Mouse (Mus musculus) forebrain, embryonic 11.5 days (tissue): Measurements from ENCODE around the gene Phyhipl. TPM values are rescaled to one million over a fixed set of nuclear protein-coding genes. Genes with fewer than 3 reads are reported as not detected.

ENCODE experiments used
- ATAC-seq: fragments of 200-750 bp; cut with Nextera tagmentation; replicated peaks from 2 replicates; pipeline ENCODE4 v1.8.0; 2017; ENCODE audit warnings: moderate TSS enrichment; ENCODE audit not compliant: low FRiP score
- DNase-seq: peaks from one replicate; pipeline ENCODE4 v3.0.0-alpha.2; 2017; ENCODE audit warnings: low spot score
- H3K27ac ChIP-seq: fragments of 300-500 bp; sonication (generic); 2 replicates; pipeline ENCODE4 v1.5.1; 2014; ENCODE audit warnings: low read depth, low read length
- H3K27me3 ChIP-seq: fragments of 300-500 bp; sonication (generic); 2 replicates; pipeline ENCODE4 v1.6.1; 2014; ENCODE audit warnings: mild to moderate bottlenecking, low read length, mixed read lengths; ENCODE audit not compliant: control insufficient read depth, insufficient read depth
- H3K36me3 ChIP-seq: fragments of 300-500 bp; sonication (generic); 2 replicates; pipeline ENCODE4 v1.6.1; 2014; ENCODE audit warnings: mild to moderate bottlenecking, low read length, moderate library complexity, mixed read lengths; ENCODE audit not compliant: control insufficient read depth, insufficient read depth
- H3K4me1 ChIP-seq: fragments of 300-500 bp; sonication (generic); replicated peaks from 2 replicates; pipeline ENCODE4 v1.6.1; 2014; ENCODE audit warnings: low read length, mixed read lengths; ENCODE audit not compliant: control insufficient read depth, insufficient read depth
- H3K4me2 ChIP-seq: fragments of 300-500 bp; sonication (generic); 2 replicates; pipeline ENCODE4 v1.6.1; 2014; ENCODE audit warnings: low read depth, mild to moderate bottlenecking, low read length, moderate library complexity, mixed read lengths; ENCODE audit not compliant: severe bottlenecking
- H3K4me3 ChIP-seq: fragments of 300-500 bp; sonication (generic); 2 replicates; pipeline ENCODE4 v1.5.1; 2014; ENCODE audit warnings: low read depth, low read length
- H3K9ac ChIP-seq: fragments of 300-500 bp; sonication (generic); 2 replicates; pipeline ENCODE4 v1.6.1; 2014; ENCODE audit warnings: low read length
- H3K9me3 ChIP-seq: fragments of 300-500 bp; sonication (generic); 2 replicates; pipeline ENCODE4 v1.6.1; 2016; ENCODE audit warnings: low read length, mixed read lengths; ENCODE audit not compliant: control insufficient read depth
- WGBS: fragments of 180-500 bp; shearing (Covaris S2); extraction: QIAGEN DNeasy Blood & Tissue Kit; methylation state at CpG from one replicate; pipeline ENCODE4 v1.1.7; 2014; 5-methylcytosine and 5-hydroxymethylcytosine counted together
- polyA plus RNA-seq: library from polyadenylated mRNA; unstranded; fragments of >200 nt; fragmentation: Nextera tagmentation; extraction: Ambion mirVana; gene quantifications from 2 replicates; pipeline ENCODE4 v1.2.1, GENCODE M21; 2014

Gene Phyhipl
- polyA plus RNA-seq, 1 experiment from 2014 or later: 34.5 TPM

DNA sequence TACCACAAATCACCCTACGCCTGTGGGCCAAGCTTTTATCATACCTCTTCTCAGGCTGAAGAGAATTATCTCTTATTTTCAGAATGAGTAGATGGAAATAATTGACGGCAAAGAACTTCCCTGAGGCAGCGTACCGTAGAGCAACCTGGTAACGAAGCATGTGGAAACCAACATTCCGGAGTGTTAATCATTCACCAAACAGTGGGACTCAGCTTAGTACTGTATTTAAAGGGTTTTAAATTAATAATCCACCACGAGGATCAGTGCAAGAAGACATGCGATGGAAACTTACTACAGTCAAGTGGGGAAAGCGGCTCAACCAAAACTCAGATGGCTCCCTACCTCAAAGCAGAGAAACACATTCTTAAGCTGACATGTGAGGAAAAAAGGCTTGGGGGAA is 12.6 kb downstream of the Phyhipl start:
- Histone ChIP-seq H3K9ac (no peak overlapping the region), H3K4me1 (no peaks in the 10 kb centered on the region; the same call in 1 of the 2 replicates), H3K4me3 (no peak overlapping the region), H3K9me3 (no peaks in the 10 kb centered on the region), H3K27ac (no peak overlapping the region), H3K4me2 (no peak overlapping the region), H3K36me3 (no peaks in the 10 kb centered on the region), H3K27me3 (no peaks in the 10 kb centered on the region)
- no peak for ATAC-seq
- DNase-seq: no peak
- WGBS: 79% methylated on average over 9 of the region's 9 CpGs

DNA sequence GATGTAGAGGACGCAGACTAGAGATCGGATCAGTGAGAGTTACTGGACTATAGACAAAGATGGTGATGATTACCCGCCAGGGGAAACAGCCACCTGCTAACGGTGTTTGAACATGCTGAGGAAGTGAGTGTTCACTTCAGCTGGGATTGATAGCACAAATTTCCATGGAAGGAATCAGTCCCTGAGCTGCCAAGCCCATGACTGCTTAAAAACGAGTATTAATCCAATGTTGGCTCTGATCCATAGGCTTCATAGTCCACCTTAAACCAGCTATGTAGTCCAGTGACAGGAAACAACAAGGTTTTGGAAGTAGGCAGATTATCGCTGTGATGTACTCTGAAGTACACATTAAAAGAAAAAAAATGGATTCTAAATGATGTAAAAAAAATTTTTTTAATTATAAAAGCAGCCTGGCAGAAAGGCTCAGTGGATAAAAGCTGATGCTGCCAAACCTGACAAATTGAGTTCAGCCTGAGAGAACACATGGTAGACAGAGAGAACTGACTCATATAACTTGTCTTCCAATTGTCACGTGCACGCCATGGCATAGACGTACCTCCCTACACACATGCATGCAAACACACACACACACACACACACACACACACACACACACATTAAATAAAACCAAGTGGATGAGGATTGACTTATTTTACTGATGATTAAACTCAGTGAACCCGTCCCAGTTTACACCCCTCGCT is 14.7 kb downstream of the Phyhipl start:
- Histone ChIP-seq H3K9ac (no peak overlapping the region), H3K4me3 (no peak overlapping the region), H3K27me3 (no peaks in the 10 kb centered on the region), H3K4me1 (no peaks in the 10 kb centered on the region; the same call in 1 of the 2 replicates), H3K4me2 (no peak overlapping the region), H3K36me3 (no peaks in the 10 kb centered on the region), H3K9me3 (no peaks in the 10 kb centered on the region), H3K27ac (no peak overlapping the region)
- 90% methylated on average over 11 of the region's 11 CpGs for WGBS
- DNase-seq (no peak), ATAC-seq (no peak)

- no peak for DNase-seq
- Histone ChIP-seq H3K4me2 (no peak overlapping the region), H3K4me1 (no peaks in the 10 kb centered on the region; the same call in 1 of the 2 replicates), H3K27ac (no peak overlapping the region), H3K9me3 (no peaks in the 10 kb centered on the region), H3K4me3 (no peak overlapping the region), H3K9ac (no peak overlapping the region), H3K36me3 (no peaks in the 10 kb centered on the region), H3K27me3 (no peaks in the 10 kb centered on the region)
- peak; percentile 74 for ATAC-seq
- WGBS: 49% methylated on average over 17 of the region's 17 CpGs
Measured at GRCm38 (mm10) chr10:70640075-70640737, 15.6 kb downstream of the Phyhipl start.

GRCm38 (mm10) chr10:70637640-70638328 is 18.0 kb downstream of the Phyhipl start:
- H3K4me3 ChIP-seq: no peak overlapping the region
- no peak overlapping the region for H3K27ac ChIP-seq
- no peak overlapping the region for H3K4me2 ChIP-seq
- H3K4me1 ChIP-seq: no peaks in the 10 kb centered on the region; the same call in 1 of the 2 replicates
- ATAC-seq (peak; percentile 35; the same call in 1 of the 2 replicates), DNase-seq (no peak)
- H3K9me3 ChIP-seq: no peaks in the 10 kb centered on the region
- 51% methylated on average over 12 of the region's 12 CpGs for WGBS
- H3K9ac ChIP-seq: no peak overlapping the region
- H3K36me3 ChIP-seq: no peaks in the 10 kb centered on the region
- H3K27me3 ChIP-seq: no peaks in the 10 kb centered on the region

DNA sequence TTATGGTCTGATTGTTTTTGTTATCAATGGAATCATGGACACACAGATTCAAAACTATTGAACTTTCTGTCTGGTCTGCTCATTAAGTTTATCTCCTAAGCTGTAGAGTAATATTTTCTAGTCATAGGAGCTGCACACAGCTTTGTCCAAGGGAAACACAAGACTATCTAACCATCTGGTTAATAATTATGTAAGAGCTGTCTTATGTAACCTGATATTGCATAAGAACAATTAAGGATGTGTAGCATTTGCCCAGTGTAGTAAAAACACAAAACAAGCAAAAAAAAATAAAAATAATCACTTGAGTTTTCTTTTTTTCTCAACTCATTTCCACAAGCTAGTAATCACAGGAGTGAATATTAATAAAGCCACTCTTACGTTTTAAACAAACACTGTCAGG is 20.5 kb downstream of the Phyhipl start:
- Histone ChIP-seq H3K27ac (no peak overlapping the region), H3K4me1 (no peaks in the 10 kb centered on the region; the same call in 1 of the 2 replicates), H3K9me3 (no peaks in the 10 kb centered on the region), H3K9ac (no peak overlapping the region), H3K27me3 (no peaks in the 10 kb centered on the region), H3K36me3 (no peaks in the 10 kb centered on the region), H3K4me2 (no peak overlapping the region), H3K4me3 (no peak overlapping the region)
- ATAC-seq: no peak
- DNase-seq: no peak
- 95% methylated on average over 1 of the region's 1 CpGs for WGBS

DNA sequence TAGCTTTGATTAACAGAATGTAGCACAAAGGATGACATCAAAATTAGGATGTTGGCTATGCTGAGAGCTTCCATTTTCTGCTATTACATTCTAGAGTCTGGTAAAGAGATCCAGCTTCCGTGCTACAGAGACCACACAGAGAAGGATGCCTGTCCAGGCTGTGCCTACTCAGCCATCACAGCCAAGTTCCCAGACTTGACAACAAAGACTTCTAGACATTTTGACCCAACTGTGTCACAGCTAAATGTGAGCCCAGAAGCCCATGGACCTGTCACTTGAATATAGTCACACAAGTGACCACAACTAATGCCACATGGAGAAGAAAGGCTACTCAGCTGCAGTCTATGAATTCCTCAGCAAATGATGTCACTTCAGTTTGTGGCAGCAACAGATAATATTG is 24.6 kb downstream of the Phyhipl start:
- no peaks in the 10 kb centered on the region for H3K36me3 ChIP-seq
- no peaks in the 10 kb centered on the region for H3K4me1 ChIP-seq
- H3K4me2 ChIP-seq: no peak overlapping the region
- H3K9me3 ChIP-seq: no peaks in the 10 kb centered on the region
- ATAC-seq (no peak), DNase-seq (no peak)
- H3K27me3 ChIP-seq: no peaks in the 10 kb centered on the region
- no peak overlapping the region for H3K4me3 ChIP-seq
- H3K27ac ChIP-seq: no peak overlapping the region
- no peak overlapping the region for H3K9ac ChIP-seq
- WGBS: 91% methylated on average over 1 of the region's 1 CpGs

GRCm38 (mm10) chr10:70623461-70623860 is 32.3 kb downstream of the Phyhipl start:
- WGBS: 91% methylated on average over 3 of the region's 3 CpGs
- no peak overlapping the region for H3K4me3 ChIP-seq
- no peak overlapping the region for H3K9ac ChIP-seq
- DNase-seq: no peak
- no peak for ATAC-seq
- no peaks in the 10 kb centered on the region for H3K36me3 ChIP-seq
- H3K27ac ChIP-seq: no peak overlapping the region
- H3K27me3 ChIP-seq: no peaks in the 10 kb centered on the region
- no peaks in the 10 kb centered on the region for H3K9me3 ChIP-seq
- H3K4me2 ChIP-seq: no peak overlapping the region
- no peaks in the 10 kb centered on the region for H3K4me1 ChIP-seq

DNA sequence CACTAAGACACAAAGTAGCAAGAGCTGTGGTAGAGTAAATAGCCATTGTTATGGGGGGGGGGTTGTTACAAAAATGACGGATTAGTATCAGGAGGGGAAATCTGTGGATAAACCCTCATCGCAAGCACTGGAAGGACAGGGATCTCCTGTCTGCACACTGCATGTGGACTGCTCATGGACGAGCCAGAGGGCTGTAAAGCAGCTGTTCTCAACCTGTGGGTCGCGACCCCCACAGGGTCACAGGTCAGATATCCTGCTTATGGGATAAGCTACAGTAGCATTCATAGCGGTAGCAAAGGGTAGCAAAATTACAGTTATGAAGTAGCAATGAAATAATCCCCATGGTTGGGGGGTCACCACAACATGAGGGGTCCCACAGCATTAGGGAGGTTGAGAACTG is 39.4 kb downstream of the Phyhipl start:
- no peaks in the 10 kb centered on the region for H3K36me3 ChIP-seq
- no peak overlapping the region for H3K4me3 ChIP-seq
- no peak overlapping the region for H3K27ac ChIP-seq
- no peak for ATAC-seq
- no peaks in the 10 kb centered on the region for H3K4me1 ChIP-seq
- no peak overlapping the region for H3K9ac ChIP-seq
- DNase-seq: no peak
- no peaks in the 10 kb centered on the region for H3K27me3 ChIP-seq
- no peak overlapping the region for H3K4me2 ChIP-seq
- H3K9me3 ChIP-seq: no peaks in the 10 kb centered on the region
- WGBS: 89% methylated on average over 6 of the region's 6 CpGs
